Mouse (Mus musculus) liver, embryonic 14.5 days (tissue): Measurements from ENCODE around the gene Padi4. TPM values are rescaled to one million over a fixed set of nuclear protein-coding genes. Genes with fewer than 3 reads are reported as not detected.

Experiments used
- ATAC-seq: fragments of 200-750 bp; cut with Nextera tagmentation; 2 replicates; pipeline ENCODE4 v1.8.0; 2017; ENCODE audit warnings: moderate number of reproducible peaks, mild to moderate bottlenecking, moderate library complexity; ENCODE audit not compliant: insufficient read depth
- DNase-seq, 3 experiments: peaks; one replicate each; pipeline ENCODE4 v3.0.0-alpha.2; 2012 to 2013; ENCODE audit warnings: low read depth in 3 of 3, low spot score in 3 of 3
- H3K27ac ChIP-seq: fragments of 300-500 bp; sonication (generic); 2 replicates; pipeline ENCODE4 v1.5.1; 2014; ENCODE audit warnings: moderate library complexity, mild to moderate bottlenecking, control low read depth, inconsistent platforms
- H3K27me3 ChIP-seq: fragments of 300-500 bp; sonication (generic); 2 replicates; pipeline ENCODE4 v1.6.1; 2014; ENCODE audit warnings: mild to moderate bottlenecking, low read length, moderate library complexity; ENCODE audit not compliant: control insufficient read depth, insufficient read depth
- H3K36me3 ChIP-seq: fragments of 300-500 bp; sonication (generic); replicated peaks from 2 replicates; pipeline ENCODE4 v1.6.1; 2014; ENCODE audit warnings: low read depth; ENCODE audit not compliant: control insufficient read depth, insufficient read depth
- H3K4me1 ChIP-seq, 2 experiments: fragments of 200-500 bp in 1 of 2; fragments of 300-500 bp in 1 of 2; sonication (generic) in 1 of 2; replicated peaks; 2 replicates each; pipeline ENCODE4 v1.6.1; 2012 to 2014; ENCODE audit warnings: antibody characterized with exemption in 1 of 2, inconsistent platforms in 1 of 2, low read length in 1 of 2; ENCODE audit not compliant: control insufficient read depth in 2 of 2, insufficient read depth in 2 of 2
- H3K4me2 ChIP-seq: fragments of 300-500 bp; sonication (generic); 2 replicates; pipeline ENCODE4 v1.6.1; 2014; ENCODE audit warnings: low read depth, mild to moderate bottlenecking, control low read depth, moderate library complexity
- H3K4me3 ChIP-seq, 2 experiments: fragments of 200-500 bp in 1 of 2; fragments of 300-500 bp in 1 of 2; sonication (generic) in 1 of 2; 2 replicates each; pipeline ENCODE4 v1.5.1; 2012 to 2014; ENCODE audit warnings: low read depth in 2 of 2, low read length in 2 of 2, mild to moderate bottlenecking in 2 of 2, control low read depth in 1 of 2, inconsistent platforms in 1 of 2, moderate library complexity in 1 of 2; ENCODE audit not compliant: insufficient read depth in 1 of 2
- H3K9ac ChIP-seq: fragments of 300-500 bp; sonication (generic); replicated peaks from 2 replicates; pipeline ENCODE4 v1.6.1; 2014; ENCODE audit warnings: mild to moderate bottlenecking, control low read depth, moderate library complexity
- H3K9me3 ChIP-seq: fragments of 300-500 bp; sonication (generic); 2 replicates; pipeline ENCODE4 v1.6.1; 2016; ENCODE audit warnings: low read length, mixed read lengths; ENCODE audit not compliant: control insufficient read depth
- CTCF ChIP-seq: IDR thresholded peaks from 2 replicates; pipeline ENCODE4 v1.5.1; 2016; ENCODE audit warnings: antibody characterized with exemption, low read depth, control low read depth
- EP300 ChIP-seq: IDR thresholded peaks from 2 replicates; pipeline ENCODE4 v1.6.1; 2016; ENCODE audit warnings: antibody characterized with exemption, low read depth
- WGBS: fragments of 180-500 bp; shearing (Covaris S2); extraction: QIAGEN DNeasy Blood & Tissue Kit; methylation state at CpG from one replicate; pipeline ENCODE4 v1.1.7; 2014; ENCODE audit not compliant: insufficient replicate concordance; 5-methylcytosine and 5-hydroxymethylcytosine counted together
- microRNA-seq: library from miRNA; unstranded; fragments of <30 nt; microRNA quantifications from one replicate; pipeline ENCODE4, GENCODE M21; 2016
- polyA plus RNA-seq, 2 experiments: library from polyadenylated mRNA; depleted of rRNA in 1 of 2; stranded (reverse) in 1 of 2; unstranded in 1 of 2; fragments of >200 nt; fragmentation: Nextera tagmentation in 1 of 2; extraction: Ambion mirVana in 1 of 2; gene quantifications; 2 replicates each; pipeline versions ENCODE4 v1.2.1 to v1.2.3; 2012 to 2014

Padi4 gene
- polyA plus RNA-seq, 2 experiments = 0.34 to 0.58 TPM

- ATAC-seq = peak; percentile 72
- no peak; the same call in 1 of the 2 replicates for TF ChIP-seq CTCF
- TF ChIP-seq EP300 = peak; percentile 5; the same call in 1 of the 2 replicates
Observed at GRCm38 (mm10) chr4:140701049-140701715, 72.9 kb downstream of the Padi4 start.

GRCm38 (mm10) chr4:140700269-140701018, 73.6 kb downstream of the Padi4 start, which contains the start of gene Rcc2:
Rcc2 (plus strand) TSS chr4:140700541.
- TF ChIP-seq CTCF (no peak), EP300 (peak; percentile 2; the same call in 1 of the 2 replicates)
- H3K4me1 ChIP-seq = peaks cover 45 to 49% of the 10 kb centered on the region in 2 experiments
- WGBS = 5% methylated on average over 20 of the region's 20 CpGs
- peak within 1 kb of the TSS; percentile 97 for H3K4me2 ChIP-seq
- H3K27ac ChIP-seq = peak within 1 kb of the TSS; percentile 84
- H3K9me3 ChIP-seq = no peaks in the 10 kb centered on the region
- H3K36me3 ChIP-seq = peaks cover 3% of the 10 kb centered on the region; the same call in 1 of the 2 replicates
- ATAC-seq (no peak), DNase-seq (no peak)
- H3K9ac ChIP-seq = peak within 1 kb of the TSS; percentile 94
- peak within 1 kb of the TSS; percentile 75 to 83 for H3K4me3 ChIP-seq
- H3K27me3 ChIP-seq = no peaks in the 10 kb centered on the region

More at GRCm38 (mm10) chr4:140701049-140701715, 72.9 kb downstream of the Padi4 start:
- H3K4me1 ChIP-seq = peaks cover 37 to 41% of the 10 kb centered on the region in 2 experiments
- WGBS = under 1% methylated on average over 61 of the region's 61 CpGs
- peaks cover 10% of the 10 kb centered on the region for H3K36me3 ChIP-seq
- H3K9me3 ChIP-seq = no peaks in the 10 kb centered on the region
- DNase-seq = peak; percentile 65 to 71 (median 66)
- H3K4me2 ChIP-seq = peak overlapping the region; percentile 97
- peak overlapping the region; percentile 84 for H3K27ac ChIP-seq
- peak overlapping the region; percentile 94 for H3K9ac ChIP-seq
- peak overlapping the region; percentile 75 to 83 for H3K4me3 ChIP-seq
- H3K27me3 ChIP-seq = no peaks in the 10 kb centered on the region

GRCm38 (mm10) chr4:140699441-140700127, 74.5 kb downstream of the Padi4 start:
- Histone ChIP-seq H3K27ac (peak overlapping the region; percentile 84), H3K36me3 (peaks cover under 1% of the 10 kb centered on the region; the same call in 1 of the 2 replicates), H3K4me2 (peak overlapping the region; percentile 97), H3K27me3 (no peaks in the 10 kb centered on the region), H3K9me3 (no peaks in the 10 kb centered on the region), H3K4me1 (peaks cover 51 to 57% of the 10 kb centered on the region in 2 experiments), H3K4me3 (peak overlapping the region; percentile 68 to 83), H3K9ac (peak overlapping the region; percentile 75)
- ATAC-seq (peak; percentile 58), DNase-seq (peak; percentile 78 to 86 (median 81))
- WGBS = 6% methylated on average over 29 of the region's 29 CpGs
- TF ChIP-seq CTCF (no peak), EP300 (peak; percentile 53; the same call in 1 of the 2 replicates)

Small RNA genes within 50 kb of the gene (microRNA-seq; reads per million reads assigned to microRNA genes)
- not detected for gene Gm25951

Other genes with a start within 250 kb of the Padi4 start
- gene Arhgef10l, start 108.2 kb downstream of the Padi4 start, polyA plus RNA-seq (2012; rRNA removed) = 2.4 and 2.8 TPM in 2 replicates
- gene Arhgef10l, start 108.2 kb downstream of the Padi4 start, polyA plus RNA-seq (2014; fragmentation: Nextera tagmentation; extraction: Ambion mirVana) = 2.1 and 2.5 TPM in 2 replicates
- gene Rcc2, start 73.7 kb downstream of the Padi4 start, polyA plus RNA-seq (2012; rRNA removed) = 44.0 and 50.3 TPM in 2 replicates
- 16.5 and 27.6 TPM in 2 replicates for gene Rcc2, start 73.7 kb downstream of the Padi4 start, polyA plus RNA-seq (2014; fragmentation: Nextera tagmentation; extraction: Ambion mirVana)
- gene Padi6, start 31.6 kb downstream of the Padi4 start, polyA plus RNA-seq (2012; rRNA removed) = not detected in 2 replicates
- gene Padi6, start 31.6 kb downstream of the Padi4 start, polyA plus RNA-seq (2014; fragmentation: Nextera tagmentation; extraction: Ambion mirVana) = not detected in 2 replicates
- 0.11 and 0.17 TPM in 2 replicates for gene Padi3, start 36.4 kb upstream of the Padi4 start, polyA plus RNA-seq (2012; rRNA removed)
- 0.13 and 0.25 TPM in 2 replicates for gene Padi3, start 36.4 kb upstream of the Padi4 start, polyA plus RNA-seq (2014; fragmentation: Nextera tagmentation; extraction: Ambion mirVana)
- gene Padi1, start 71.5 kb upstream of the Padi4 start, polyA plus RNA-seq (2012; rRNA removed) = 0.01 and 0.02 TPM in 2 replicates
- gene Padi1, start 71.5 kb upstream of the Padi4 start, polyA plus RNA-seq (2014; fragmentation: Nextera tagmentation; extraction: Ambion mirVana) = 0.06 TPM in 1 of 2 replicates, not detected in the other
- 0.87 and 1.0 TPM in 2 replicates for gene Padi2, start 132.1 kb upstream of the Padi4 start, polyA plus RNA-seq (2012; rRNA removed)
- 1.7 and 1.8 TPM in 2 replicates for gene Padi2, start 132.1 kb upstream of the Padi4 start, polyA plus RNA-seq (2014; fragmentation: Nextera tagmentation; extraction: Ambion mirVana)
- 68.1 and 86.1 TPM in 2 replicates for gene Sdhb, start 187.0 kb upstream of the Padi4 start, polyA plus RNA-seq (2012; rRNA removed)
- gene Sdhb, start 187.0 kb upstream of the Padi4 start, polyA plus RNA-seq (2014; fragmentation: Nextera tagmentation; extraction: Ambion mirVana) = 201 and 211 TPM in 2 replicates
- 17.9 and 21.6 TPM in 2 replicates for gene Atp13a2, start 212.6 kb upstream of the Padi4 start, polyA plus RNA-seq (2012; rRNA removed)
- 11.4 and 14.1 TPM in 2 replicates for gene Atp13a2, start 212.6 kb upstream of the Padi4 start, polyA plus RNA-seq (2014; fragmentation: Nextera tagmentation; extraction: Ambion mirVana)
- gene Mfap2, start 236.2 kb upstream of the Padi4 start, polyA plus RNA-seq (2012; rRNA removed) = 7.1 and 10.5 TPM in 2 replicates
- 11.0 and 11.6 TPM in 2 replicates for gene Mfap2, start 236.2 kb upstream of the Padi4 start, polyA plus RNA-seq (2014; fragmentation: Nextera tagmentation; extraction: Ambion mirVana)